ENCODE assay signal across 21 mouse cellular contexts in genomic region chr4:62526256-62526655, GRCm38 (mm10). TPM values are rescaled to one million over a fixed set of nuclear protein-coding genes. Genes with fewer than 3 reads are reported as not detected.
A peak's percentile ranks its signal among the peaks of the same experiment; 100 is the strongest.
DNase-seq lines count a peak whose midpoint lies in the region; TF ChIP-seq lines count a peak whose summit lies in the region.
"Had no signal": no experiment of that assay in that cellular context is flagged by ENCODE, and none has a peak within 500 bp of the region (broad histone marks: within the 10 kb centered on the region; RNA-seq: fewer than 3 reads in every experiment).

No protein-coding gene starts in this region.

- 64% methylated on average over 2 of the region's 2 CpGs for WGBS in cerebellum, adult 2 months
- WGBS in liver, adult 2 months: 55% methylated on average over 2 of the region's 2 CpGs

- H3K9ac ChIP-seq in liver, adult 2 months (ENCODE audit: low read depth, low read length): no peak overlapping the region
- H3K9ac ChIP-seq: embryonic facial prominence, embryonic 15.5 days; forebrain, embryonic 12.5 days had no signal

- peaks cover 3% of the 10 kb centered on the region; the same call in 1 of the 2 replicates for H3K4me1 ChIP-seq in cerebellum, adult 2 months (ENCODE audit: control insufficient read depth, insufficient read depth, low read length)
- peaks cover 3% of the 10 kb centered on the region for H3K4me1 ChIP-seq in liver, adult 2 months (ENCODE audit: control insufficient read depth, insufficient read depth, low read length)

- H3K27me3 ChIP-seq in cerebellum, adult 2 months (ENCODE audit: control insufficient read depth, insufficient read depth, low read length): no peaks in the 10 kb centered on the region
- no peaks in the 10 kb centered on the region for H3K27me3 ChIP-seq in liver, adult 2 months (ENCODE audit: control insufficient read depth, insufficient read depth, low read length)
- H3K27me3 ChIP-seq: embryonic facial prominence, embryonic 13.5 days; embryonic facial prominence, embryonic 15.5 days; forebrain, embryonic 12.5 days had no signal

- H3K27ac ChIP-seq in cerebellum, adult 2 months (ENCODE audit: insufficient read depth, low read length): no peak overlapping the region
- H3K27ac ChIP-seq in liver, adult 2 months (replicated peaks; ENCODE audit: insufficient read depth, low read depth, low read length): no peak overlapping the region
- H3K27ac ChIP-seq: embryonic facial prominence, embryonic 13.5 days; embryonic facial prominence, embryonic 15.5 days; forebrain, embryonic 12.5 days had no signal

- no peak for TF ChIP-seq CTCF in cerebellum, adult 2 months (IDR thresholded peaks at IDR 0.05; ENCODE audit: borderline replicate concordance, insufficient read depth, low read depth, low read length)
- TF ChIP-seq CTCF in liver, adult 2 months (IDR thresholded peaks at IDR 0.05; ENCODE audit: low read depth, low read length): no peak

- H3K4me3 ChIP-seq in cerebellum, adult 2 months (replicated peaks; ENCODE audit: insufficient read depth, low read depth, low read length): no peak overlapping the region
- H3K4me3 ChIP-seq in liver, adult 2 months (ENCODE audit: insufficient read depth, low read depth, low read length): no peak overlapping the region

- no peaks in the 10 kb centered on the region for H3K36me3 ChIP-seq in liver, adult 2 months (ENCODE audit: control insufficient read depth, insufficient read depth, low read length)

- H3K79me2 ChIP-seq in liver, adult 2 months (ENCODE audit: control insufficient read depth, insufficient read depth, low read length): 0 out of 2 replicates have a peak, but pooled peaks cover 2% of the 10 kb centered on the region

- DNase-seq in cerebellum, adult 9-10 months: peak; percentile 46
- DNase-seq in cerebellum, adult 2 months: no peak
- DNase-seq in heart, adult 11 months: peak; percentile 50
- DNase-seq in heart, postnatal 25 days (ENCODE audit: low spot score): no peak
- DNase-seq in liver, adult 2 months (ENCODE audit: extremely low read depth, low read depth, low spot score): peak; percentile 68
- DNase-seq in liver (no peak), MN1 (ENCODE audit: low spot score) (peak; percentile 73)
- DNase-seq: adrenal gland, adult 2 months; adrenal gland, postnatal 10 days; adrenal gland, postnatal 25 days; B cell, adult 2 months; cerebellum, adult 11 months; cerebellum, postnatal 10 days; cerebellum, postnatal 25 days; embryo, embryonic 11 days had no signal

- intact Hi-C loops in heart, postnatal 25 days (cut with DNase I): no loop called here

- no peak for TF ChIP-seq POLR2A in cerebellum, adult 2 months (IDR thresholded peaks at IDR 0.05; ENCODE audit: borderline replicate concordance, insufficient read depth, low read length)
- TF ChIP-seq POLR2A in liver, adult 2 months (IDR thresholded peaks at IDR 0.05; ENCODE audit: extremely low read depth, insufficient read depth, low read length): no peak

RNA-seq across cellular contexts. Expression of gene 4933430I17Rik, which starts 1.1 kb away (rescaled TPM):
- polyA plus RNA-seq in cerebellum, adult 2 months (2012; rRNA removed): 0.52 and 0.72 TPM in 2 replicates
- total RNA-seq in heart, postnatal 25 days (2021): under 1 TPM; 0.18 to 0.22 TPM
- not detected in 2 replicates for total RNA-seq in liver, adult 2 months (2014; rRNA removed)
- not detected in 2 replicates for polyA plus RNA-seq in liver, adult 2 months (2012; rRNA removed)
- polyA plus RNA-seq: CD4-positive, CD25-positive, alpha-beta regulatory T cell, adult 4 months; erythroblast, embryonic 14.5 days had no signal

RNA-seq across cellular contexts. Expression of gene Pole3, which starts 1.4 kb away (rescaled TPM):
- polyA plus RNA-seq in cerebellum, adult 2 months (2012; rRNA removed): 31.0 and 34.5 TPM in 2 replicates
- total RNA-seq in heart, postnatal 25 days (2021): 10 to 100 TPM; 17.3 to 18.4 TPM
- total RNA-seq in liver, adult 2 months (2014; rRNA removed): 11.7 and 13.4 TPM in 2 replicates
- polyA plus RNA-seq in liver, adult 2 months (2012; rRNA removed): 9.1 and 9.3 TPM in 2 replicates

RNA-seq across cellular contexts. Expression of gene Alad, which starts 6.5 kb away (rescaled TPM):
- polyA plus RNA-seq in cerebellum, adult 2 months (2012; rRNA removed): 64.4 and 72.3 TPM in 2 replicates
- total RNA-seq in heart, postnatal 25 days (2021): 10 to 100 TPM; 60.2 to 63.3 TPM
- total RNA-seq in liver, adult 2 months (2014; rRNA removed): 114 and 123 TPM in 2 replicates
- polyA plus RNA-seq in liver, adult 2 months (2012; rRNA removed): 328 and 437 TPM in 2 replicates

RNA-seq across cellular contexts. Expression of gene Hdhd3, which starts 23.0 kb away (rescaled TPM):
- polyA plus RNA-seq in cerebellum, adult 2 months (2012; rRNA removed): 9.3 and 9.7 TPM in 2 replicates
- total RNA-seq in heart, postnatal 25 days (2021): 1 to 10 TPM; 6.0 to 6.5 TPM
- 14.0 and 14.9 TPM in 2 replicates for total RNA-seq in liver, adult 2 months (2014; rRNA removed)
- polyA plus RNA-seq in liver, adult 2 months (2012; rRNA removed): 61.4 and 73.7 TPM in 2 replicates

RNA-seq across cellular contexts. Expression of gene Rgs3, which starts 33.4 kb away (rescaled TPM):
- 92.7 and 97.5 TPM in 2 replicates for polyA plus RNA-seq in cerebellum, adult 2 months (2012; rRNA removed)
- total RNA-seq in heart, postnatal 25 days (2021): 10 to 100 TPM; 27.9 to 31.2 TPM
- 7.0 and 9.6 TPM in 2 replicates for total RNA-seq in liver, adult 2 months (2014; rRNA removed)
- polyA plus RNA-seq in liver, adult 2 months (2012; rRNA removed): 8.3 and 13.0 TPM in 2 replicates
- polyA plus RNA-seq: G1E had no signal

Comparison
In these comparisons a context has a peak if more than half of its experiments do, and no peak if none do; other contexts are left out.
1. DNase-seq: peak in cerebellum, adult 9-10 months (single experiment), heart, adult 11 months (single experiment), liver, adult 2 months (single experiment) and MN1 (single experiment); none in cerebellum, adult 2 months (0 of 2), heart, postnatal 25 days (single experiment) and liver (single experiment).